Mouse (Mus musculus) heart, adult 8-10 months (tissue): ENCODE measurements at regions not wholly inside any gene's neighbourhood (a gene's known extent, or its start where the extent isn't known, plus 50 kb on each side); places are given as distances from the start of the nearest gene placed in this dataset.
A peak's percentile ranks its signal among the peaks of the same experiment; 100 is the strongest.

Experiments
- DNase-seq: peaks from one replicate; pipeline ENCODE4 v3.0.0; 2022; ENCODE audit warnings: low spot score

- DNase-seq: no peak
These were observed 53.1 kb upstream of the Lbx1 start for GRCm38 (mm10) chr19:45288722-45289121.

GRCm38 (mm10) chr19:45297812-45298211, 62.2 kb upstream of the Lbx1 start:
- DNase-seq: no peak

GRCm38 (mm10) chr19:45299341-45299740, 63.7 kb upstream of the Lbx1 start:
- no peak for DNase-seq

GRCm38 (mm10) chr19:45299768-45300167, 63.8 kb upstream of the Btrc start:
- DNase-seq: no peak

GRCm38 (mm10) chr19:45300691-45301431, 62.7 kb upstream of the Btrc start:
- no peak for DNase-seq

GRCm38 (mm10) chr19:45301432-45301732, 62.2 kb upstream of the Btrc start:
- DNase-seq: no peak

GRCm38 (mm10) chr19:45301733-45302547, 61.6 kb upstream of the Btrc start:
- DNase-seq: no peak

GRCm38 (mm10) chr19:45302548-45303241, 60.8 kb upstream of the Btrc start:
- no peak for DNase-seq

GRCm38 (mm10) chr19:45304538-45304937, 59.0 kb upstream of the Btrc start:
- no peak for DNase-seq

- DNase-seq: no peak
These were observed 55.9 kb upstream of the Btrc start for GRCm38 (mm10) chr19:45307299-45308275.

- no peak for DNase-seq
These were observed 54.8 kb upstream of the Btrc start for GRCm38 (mm10) chr19:45308676-45309275.

GRCm38 (mm10) chr19:45310291-45310881, 53.1 kb upstream of the Btrc start:
- no peak for DNase-seq

- DNase-seq: peak; percentile 72
These were observed 52.5 kb upstream of the Btrc start for GRCm38 (mm10) chr19:45310944-45311603.

GRCm38 (mm10) chr19:45311831-45312537, 51.5 kb upstream of the Btrc start:
- DNase-seq: no peak

- no peak for DNase-seq
These were observed 50.7 kb upstream of the Btrc start for GRCm38 (mm10) chr19:45312713-45313365.
